Mouse (Mus musculus) lung, postnatal 36 days (tissue): Measurements from ENCODE around the gene Krtap5-5.
"Not testable (repeated sequence)": the region's sequence is repeated elsewhere in the genome, so short reads cannot be mapped to it uniquely, and the experiment has no call there.

Experiments
- DNase-seq: peaks from one replicate; pipeline ENCODE4 v3.0.0; 2022; ENCODE audit warnings: mixed read lengths

Krtap5-5 gene

DNA sequence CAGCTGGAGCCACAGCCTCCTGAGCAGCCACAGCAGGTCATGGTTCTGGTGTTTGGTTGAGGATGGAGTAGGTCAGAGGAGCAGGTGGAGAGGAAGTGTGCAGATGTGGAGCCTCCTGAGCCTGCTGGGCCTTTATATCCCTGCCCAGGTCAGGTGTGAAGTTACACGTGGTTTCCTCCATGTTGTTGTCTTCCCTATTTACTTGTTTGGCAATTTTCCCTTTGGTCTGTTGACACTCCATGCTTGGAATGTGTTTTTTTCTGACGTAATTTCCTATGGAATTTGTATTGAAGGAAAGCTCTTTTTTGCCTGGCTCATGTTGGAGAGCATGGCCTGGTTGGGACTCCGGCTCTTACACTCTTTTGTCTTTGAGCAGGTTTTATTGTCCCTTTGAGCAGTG, at the start of gene Krtap5-5:
Gene Krtap5-5 (minus strand): TSS at position 101 of the 400 bp plus-strand sequence.
- DNase-seq, result not testable (repeated sequence)

DNA sequence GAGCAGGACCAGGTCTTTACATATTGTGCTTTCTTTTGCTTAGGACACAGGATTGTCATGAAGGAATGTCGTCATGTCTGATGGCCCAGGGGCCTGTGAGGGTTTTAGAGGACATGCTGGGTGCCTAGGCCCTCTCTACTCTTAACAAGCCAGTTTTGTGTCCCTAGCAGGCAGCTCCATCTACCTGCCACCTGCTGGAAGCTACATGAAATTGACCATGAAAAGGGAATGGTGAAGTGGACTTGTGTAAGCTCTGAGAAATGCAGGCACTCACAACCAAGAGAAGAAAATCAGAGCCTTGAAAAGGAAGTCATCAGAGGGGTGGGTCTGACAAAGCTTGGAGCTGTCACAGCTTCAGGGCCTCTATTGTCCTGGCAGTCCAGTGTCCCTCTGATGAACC, 49.5 kb upstream of the Krtap5-5 start:
- not testable (repeated sequence) for DNase-seq

DNA sequence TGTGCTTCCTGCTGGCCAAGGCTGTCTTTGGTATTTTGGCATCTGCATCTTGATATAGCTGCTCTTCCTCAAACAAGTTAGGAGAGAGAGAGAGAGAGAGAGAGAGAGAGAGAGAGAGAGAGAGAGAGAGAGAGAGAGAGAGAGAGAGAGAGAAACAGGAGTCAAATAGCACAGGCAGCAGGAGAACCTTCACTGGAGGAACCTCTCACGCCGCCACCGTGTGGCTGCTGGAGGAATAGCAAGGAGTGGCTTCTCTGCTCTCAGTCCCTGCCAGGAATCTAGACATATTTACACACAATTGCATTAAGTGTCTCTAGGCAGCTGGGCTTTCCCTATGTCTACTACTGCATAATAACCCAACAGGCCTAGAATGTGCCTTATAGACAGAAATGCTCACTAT, 48.4 kb upstream of the Krtap5-5 start:
- peak; percentile 79 for DNase-seq

DNA sequence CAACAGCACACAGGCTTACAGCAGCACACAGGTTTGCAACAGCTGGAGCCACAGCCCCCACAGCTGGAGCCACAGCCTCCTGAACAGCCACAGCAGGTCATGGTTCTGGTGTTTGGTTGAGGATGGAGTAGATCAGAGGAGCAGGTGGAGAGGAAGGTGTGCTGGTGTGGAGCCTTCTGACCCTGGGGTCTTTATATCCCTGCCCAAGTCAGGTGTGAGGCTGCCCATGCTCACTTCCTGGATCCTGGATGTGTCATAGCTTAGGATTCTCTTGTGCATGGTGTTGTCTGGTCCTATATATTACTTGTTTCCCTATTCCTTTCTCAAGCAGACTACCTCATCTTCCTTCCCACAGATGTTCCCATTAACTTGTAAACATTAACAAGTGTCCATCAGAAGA, 44.5 kb upstream of the Krtap5-5 start, which contains the start of gene Gm4559:
Gene Gm4559 (minus strand): TSS at position 101 of the 400 bp plus-strand sequence.
- not testable (repeated sequence) for DNase-seq

DNA sequence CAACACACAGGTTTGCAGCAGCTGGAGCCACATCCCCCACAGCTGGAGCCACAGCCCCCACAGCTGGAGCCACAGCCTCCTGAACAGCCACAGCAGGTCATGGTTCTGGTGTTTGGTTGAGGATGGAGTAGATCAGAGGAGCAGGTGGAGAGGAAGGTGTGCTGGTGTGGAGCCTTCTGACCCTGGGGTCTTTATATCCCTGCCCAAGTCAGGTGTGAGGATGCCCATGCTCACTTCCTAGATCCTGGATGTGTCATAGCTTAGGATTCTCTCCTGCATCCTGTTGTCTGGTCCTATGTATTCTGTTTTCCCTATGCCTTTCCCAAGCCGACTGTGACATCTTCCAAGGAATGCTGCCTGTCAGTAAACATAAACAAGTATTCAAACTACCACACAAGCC, 28.5 kb upstream of the Krtap5-5 start, which contains the start of gene Gm2431:
Gene Gm2431 (minus strand): TSS at position 101 of the 400 bp plus-strand sequence.
- DNase-seq, result not testable (repeated sequence)

DNA sequence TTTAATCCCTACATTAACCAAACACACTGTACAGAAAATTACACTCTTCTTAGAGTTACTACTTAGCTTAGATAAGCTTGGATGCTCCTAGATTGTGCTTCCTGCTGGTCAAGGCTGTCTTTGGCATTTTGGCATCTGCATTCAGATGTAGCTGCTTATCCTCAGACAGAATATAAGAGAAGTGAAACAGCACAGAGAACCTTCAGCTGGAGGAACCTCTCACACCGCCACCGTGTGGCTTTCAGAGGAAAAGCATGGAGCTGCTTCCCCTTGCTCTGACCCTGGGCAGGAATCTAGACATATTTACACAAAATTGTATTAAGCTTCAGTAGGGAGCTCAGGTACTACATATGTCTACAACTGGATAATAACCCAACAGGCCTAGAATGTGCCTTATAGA, 25.7 kb upstream of the Krtap5-5 start:
- peak; percentile 30 for DNase-seq

DNA sequence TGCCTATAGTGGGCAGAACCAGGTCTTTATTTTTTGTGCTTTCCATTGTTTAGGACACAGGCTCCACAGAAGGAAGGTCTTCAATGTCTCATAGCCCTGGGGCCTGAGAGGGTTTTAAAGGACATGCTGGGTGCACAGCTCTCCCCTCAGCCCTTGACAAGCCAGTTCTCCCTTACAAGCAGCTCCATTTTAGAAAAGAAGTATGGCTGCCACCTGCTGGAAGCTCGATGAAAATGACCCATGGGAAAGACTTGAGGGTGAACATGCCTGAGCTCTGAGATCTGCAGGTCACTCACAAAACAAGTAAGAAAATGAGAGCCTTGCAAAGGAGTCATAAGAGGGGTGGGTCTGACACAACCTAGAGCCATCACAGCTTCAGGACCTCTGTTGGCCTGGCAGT, 20.1 kb upstream of the Krtap5-5 start:
- DNase-seq, result peak; percentile 25

DNA sequence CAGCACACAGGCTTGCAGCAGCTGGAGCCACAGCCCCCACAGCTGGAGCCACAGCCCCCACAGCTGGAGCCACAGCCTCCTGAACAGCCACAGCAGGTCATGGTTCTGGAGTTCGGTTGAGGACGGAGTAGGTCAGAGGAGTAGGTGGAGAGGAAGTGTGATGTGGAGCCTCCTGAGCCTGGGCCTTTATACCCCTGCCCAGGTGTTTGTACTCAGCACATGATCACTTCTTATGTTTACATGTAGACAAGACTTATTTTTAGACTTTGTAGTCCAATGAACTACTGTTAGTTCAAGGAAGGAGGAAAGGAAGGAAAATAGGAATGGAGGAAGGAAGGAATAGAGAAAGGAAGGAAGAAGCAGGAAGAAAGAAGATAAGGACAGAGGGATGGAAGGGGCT, 11.2 kb upstream of the Krtap5-5 start, which contains the start of gene Gm40460:
Gene Gm40460 (minus strand): TSS at position 101 of the 400 bp plus-strand sequence.
- DNase-seq, result no peak

DNA sequence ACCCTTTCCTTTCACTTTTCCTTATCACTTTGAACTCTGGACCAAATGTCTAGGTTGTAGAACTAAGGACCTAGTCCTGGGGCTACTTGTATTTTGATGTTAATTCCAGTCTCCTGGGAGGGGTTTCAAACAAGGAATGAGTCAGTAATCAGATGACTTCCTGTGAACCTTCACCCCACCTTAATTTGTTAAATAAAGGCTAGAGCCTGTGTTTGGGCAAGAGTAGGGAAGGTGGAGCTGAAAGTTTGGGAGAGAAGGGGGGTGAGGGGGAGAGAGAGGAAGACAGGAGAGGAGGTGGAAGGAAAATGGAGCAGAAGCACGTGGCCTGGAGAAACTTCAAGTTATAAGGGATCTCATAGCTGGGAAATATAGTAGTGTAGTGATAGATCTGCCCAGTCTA, 1.8 kb upstream of the Krtap5-5 start:
- DNase-seq, result no peak

DNA sequence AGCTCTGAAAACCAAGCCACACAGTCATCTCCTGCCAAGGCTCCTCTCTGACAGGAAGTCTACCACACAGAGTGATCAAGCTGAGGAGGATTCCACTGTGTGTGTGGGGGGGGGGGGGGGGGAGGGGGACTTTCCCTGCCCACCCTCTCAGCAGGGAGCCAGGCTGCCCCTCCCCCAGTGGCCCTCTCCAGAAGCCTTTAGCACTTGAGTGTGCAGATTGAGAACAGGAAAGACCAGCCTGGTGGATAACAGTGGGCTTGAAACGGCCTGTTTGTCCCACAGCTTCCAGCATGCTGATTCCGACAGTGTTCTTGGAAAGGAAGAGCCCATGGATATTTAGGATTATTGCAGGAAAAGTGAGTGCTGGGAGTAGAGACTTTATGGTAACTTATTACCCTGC, 5.3 kb downstream of the Krtap5-5 start:
- DNase-seq, result no peak

DNA sequence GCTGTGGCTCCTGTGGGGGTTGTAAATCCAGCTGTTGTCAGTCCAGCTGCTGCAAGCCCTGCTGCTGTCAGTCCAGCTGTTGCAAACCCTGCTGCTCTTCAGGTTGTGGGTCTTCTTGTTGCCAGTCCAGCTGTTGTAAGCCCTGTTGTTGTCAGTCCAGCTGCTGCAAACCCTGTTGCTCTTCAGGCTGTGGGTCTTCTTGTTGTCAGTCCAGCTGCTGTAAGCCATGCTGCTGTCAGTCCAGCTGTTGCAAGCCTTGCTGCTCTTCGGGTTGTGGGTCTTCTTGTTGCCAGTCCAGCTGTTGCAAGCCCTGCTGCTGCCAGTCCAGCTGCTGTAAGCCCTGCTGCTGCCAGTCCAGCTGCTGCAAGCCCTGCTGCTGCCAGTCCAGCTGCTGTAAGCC, 17.6 kb downstream of the Krtap5-5 start:
- DNase-seq, result not testable (repeated sequence)

DNA sequence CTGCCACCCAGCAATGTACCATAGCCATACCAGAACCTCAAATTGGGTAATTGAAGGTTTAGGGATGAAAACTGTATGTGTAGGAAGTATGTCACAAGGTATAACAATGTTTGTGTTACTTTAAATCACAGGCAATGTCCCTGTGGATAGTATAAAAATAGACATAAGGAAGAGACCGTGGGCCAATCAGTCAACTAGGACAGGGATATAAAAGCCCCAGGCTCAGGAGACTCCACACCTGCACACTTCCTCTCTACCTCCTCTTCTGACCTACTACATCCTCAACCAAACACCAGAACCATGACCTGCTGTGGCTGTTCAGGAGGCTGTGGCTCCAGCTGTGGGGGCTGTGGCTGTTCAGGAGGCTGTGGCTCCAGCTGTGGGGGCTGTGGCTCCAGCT, 18.2 kb downstream of the Krtap5-5 start, which contains the start of gene Gm7579:
Gene Gm7579 (plus strand): TSS at position 301 of the 400 bp plus-strand sequence.
- DNase-seq, result no peak

DNA sequence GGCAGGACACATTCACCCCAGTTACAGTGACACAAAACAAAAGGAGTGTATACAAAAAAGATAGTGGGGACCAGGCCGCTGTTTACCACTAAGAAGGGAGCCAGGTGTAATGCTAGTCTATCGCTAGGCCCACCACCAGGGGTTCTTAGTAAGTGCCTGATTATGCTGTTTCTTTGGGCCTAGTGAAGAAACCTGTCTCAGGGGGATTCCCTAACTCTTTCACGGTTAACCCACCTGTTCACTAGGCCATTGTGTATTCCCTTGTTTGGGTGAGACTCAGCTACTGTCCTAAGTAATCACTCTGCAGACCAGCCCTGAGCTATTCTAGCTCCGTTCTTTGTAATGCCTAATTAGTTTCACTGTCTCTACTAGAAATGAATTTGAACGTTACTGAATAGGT, 22.9 kb downstream of the Krtap5-5 start:
- DNase-seq, result not testable (repeated sequence)

DNA sequence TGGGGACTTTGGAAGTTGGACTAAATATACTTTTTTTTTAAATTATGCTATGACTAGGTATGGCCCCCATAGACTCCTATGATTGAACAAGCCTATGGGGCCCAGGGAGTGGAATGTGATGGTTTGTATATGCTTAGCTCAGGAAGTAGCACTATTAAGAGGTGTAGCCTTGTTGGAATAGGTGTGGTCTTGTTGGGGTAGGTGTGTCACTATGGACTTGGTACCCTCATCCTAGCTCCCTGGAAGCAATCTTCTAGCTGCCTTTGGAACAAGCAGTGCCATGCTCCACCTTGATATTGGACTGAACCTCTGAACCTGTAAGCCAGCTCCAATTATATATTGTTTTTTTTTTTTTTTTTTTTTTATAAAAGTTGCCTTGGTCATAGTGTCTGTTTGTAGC, 24.3 kb downstream of the Krtap5-5 start:
- no peak for DNase-seq

DNA sequence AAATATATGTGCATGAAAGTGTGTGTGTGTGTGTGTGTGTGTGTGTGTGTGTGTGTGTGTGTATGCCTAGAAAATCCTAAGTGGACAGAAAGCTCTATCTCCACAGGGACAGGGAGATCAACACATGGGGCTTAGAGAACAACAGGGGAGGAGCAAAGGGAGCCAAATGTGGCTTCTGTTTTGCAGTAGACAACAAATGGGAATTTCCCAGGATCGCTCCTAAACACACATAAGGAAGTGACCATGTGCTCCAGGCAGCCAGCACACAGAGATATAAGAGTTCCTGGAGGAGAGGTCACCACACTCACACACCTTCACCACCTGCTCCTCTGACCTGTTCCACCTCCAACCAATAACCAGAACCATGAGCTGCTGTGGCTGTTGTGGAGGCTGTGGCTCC, 28.7 kb downstream of the Krtap5-5 start, which contains the start of gene Krtap5-3:
Gene Krtap5-3 (plus strand): TSS at position 301 of the 400 bp plus-strand sequence.
- DNase-seq, result no peak

DNA sequence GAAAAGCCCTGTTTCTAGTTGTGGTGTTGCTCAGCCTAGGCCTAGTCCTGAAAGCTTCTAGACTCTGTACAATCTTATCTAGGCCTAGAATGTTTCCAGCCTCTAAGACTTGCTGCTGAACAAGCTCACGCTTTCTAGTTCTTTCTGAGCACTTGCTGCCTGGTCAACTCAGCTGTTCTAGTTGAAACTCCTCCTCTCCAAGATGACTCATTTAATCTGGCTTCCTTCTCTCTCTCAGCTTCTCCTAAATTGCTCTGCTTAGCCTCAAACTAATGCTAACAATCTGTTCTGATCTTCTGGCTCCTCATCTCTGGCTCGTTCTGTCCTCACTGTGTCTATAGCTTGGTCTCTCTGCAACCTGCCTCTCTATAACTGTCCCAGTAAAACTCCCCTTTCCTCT, 31.0 kb downstream of the Krtap5-5 start:
- no peak for DNase-seq

DNA sequence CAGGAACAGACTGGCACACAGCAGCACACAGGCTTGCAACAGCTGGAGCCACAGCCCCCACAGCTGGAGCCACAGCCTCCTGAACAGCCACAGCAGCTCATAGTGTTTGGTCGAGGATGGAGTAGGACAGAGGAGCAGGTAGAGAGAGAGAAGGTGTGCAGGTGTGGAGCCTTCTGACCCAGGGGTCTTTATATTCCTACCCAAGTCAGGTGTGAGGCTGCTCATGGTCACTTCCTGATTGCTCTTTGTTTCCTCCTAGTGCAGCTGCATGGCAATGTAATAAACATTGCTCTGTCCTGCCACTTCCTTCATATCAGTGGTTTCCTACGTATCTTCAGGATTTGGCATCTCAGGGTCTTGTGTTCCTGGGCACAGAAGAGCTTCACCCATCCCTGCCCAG, 39.5 kb downstream of the Krtap5-5 start, which contains the start of gene Gm10153:
Gene Gm10153 (minus strand): TSS at position 101 of the 400 bp plus-strand sequence.
- no peak for DNase-seq

DNA sequence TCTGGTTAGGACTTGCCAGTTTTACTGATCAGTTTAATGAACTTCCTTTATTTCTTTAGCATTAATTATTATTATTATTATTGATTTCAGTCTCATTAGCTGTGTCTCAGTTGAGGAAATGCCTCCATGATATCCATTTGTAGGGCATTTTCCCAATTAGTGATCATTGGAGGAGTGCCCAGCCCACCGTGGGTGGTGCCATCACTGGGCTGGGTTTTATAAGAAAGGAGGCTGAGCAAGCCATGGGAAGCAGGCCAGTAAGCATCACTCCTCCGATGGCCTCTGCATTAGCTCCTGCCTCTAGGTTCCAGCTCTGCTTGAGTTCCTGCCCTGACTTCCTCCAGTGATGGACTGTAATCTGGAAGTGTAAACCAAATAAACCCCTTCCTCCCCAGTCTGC, 41.6 kb downstream of the Krtap5-5 start:
- no peak for DNase-seq

DNA sequence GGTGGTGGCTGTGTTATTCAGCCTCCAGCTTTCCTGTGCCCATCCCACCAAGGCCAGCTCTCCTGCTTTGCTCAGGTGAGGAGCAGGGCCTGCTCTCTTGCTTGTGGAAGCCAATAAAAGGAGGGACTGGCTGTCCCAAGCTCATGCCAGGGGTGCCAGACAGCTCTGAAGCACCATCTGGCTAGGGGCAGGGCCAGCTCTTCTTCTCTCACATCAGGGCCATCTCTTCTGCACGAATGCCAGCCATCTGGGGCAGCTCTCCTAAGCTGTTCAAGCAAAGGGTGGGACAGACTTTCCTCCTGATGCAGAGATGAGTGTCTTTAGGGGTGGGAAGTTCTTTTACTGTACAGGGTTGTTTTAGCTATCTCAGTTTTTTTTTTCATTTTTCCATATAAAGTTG, 48.8 kb downstream of the Krtap5-5 start:
- DNase-seq, result no peak
